Comparison of ENCODE assay signal across 26 mouse cellular contexts in genomic region chrX:155256856-155257255, GRCm38 (mm10).
"Had no signal": no experiment of that assay in that cellular context is flagged by ENCODE, and none has a peak within 500 bp of the region (broad histone marks: within the 10 kb centered on the region; RNA-seq: fewer than 3 reads in every experiment).

No protein-coding gene starts in this region.

- H3K9ac ChIP-seq: embryonic facial prominence, embryonic 12.5 days; embryonic facial prominence, embryonic 13.5 days; embryonic facial prominence, embryonic 15.5 days; forebrain, embryonic 12.5 days; forebrain, embryonic 13.5 days; forebrain, embryonic 15.5 days; forebrain, postnatal 0 days had no signal

- H3K9me3 ChIP-seq: embryonic facial prominence, embryonic 10.5 days; embryonic facial prominence, embryonic 12.5 days; embryonic facial prominence, embryonic 13.5 days; embryonic facial prominence, embryonic 15.5 days; forebrain, embryonic 10.5 days; forebrain, embryonic 12.5 days; forebrain, embryonic 13.5 days; forebrain, embryonic 15.5 days; heart, embryonic 10.5 days had no signal

- DNase-seq: cerebellum, adult 9-10 months; cerebellum, adult 9-11 months; cerebellum, postnatal 10 days; cerebellum, postnatal 14 days; cerebellum, postnatal 25 days; cerebellum, postnatal 36 days; embryo, embryonic 11 days; forebrain, postnatal 0 days; gastrocnemius, adult 2 months; gastrocnemius, postnatal 10 days; gastrocnemius, postnatal 14 days; gastrocnemius, postnatal 25 days; gastrocnemius, postnatal 36 days; heart, adult 11 months; heart, adult 18-20 months; heart, adult 2 months had no signal

- H3K4me3 ChIP-seq: embryonic facial prominence, embryonic 10.5 days; embryonic facial prominence, embryonic 12.5 days; embryonic facial prominence, embryonic 13.5 days; embryonic facial prominence, embryonic 15.5 days; erythroblast, embryonic 14.5 days; forebrain, embryonic 10.5 days; forebrain, embryonic 12.5 days; forebrain, embryonic 13.5 days; forebrain, embryonic 15.5 days; gastrocnemius, adult 2 months; heart, adult 2 months; heart, embryonic 10.5 days had no signal

- H3K36me3 ChIP-seq: embryonic facial prominence, embryonic 10.5 days; embryonic facial prominence, embryonic 12.5 days; embryonic facial prominence, embryonic 13.5 days; embryonic facial prominence, embryonic 15.5 days; forebrain, embryonic 10.5 days; forebrain, embryonic 12.5 days; forebrain, embryonic 15.5 days; heart, embryonic 10.5 days had no signal

- H3K27ac ChIP-seq: embryonic facial prominence, embryonic 10.5 days; embryonic facial prominence, embryonic 12.5 days; embryonic facial prominence, embryonic 13.5 days; embryonic facial prominence, embryonic 15.5 days; forebrain, embryonic 10.5 days; forebrain, embryonic 12.5 days; forebrain, embryonic 13.5 days; forebrain, embryonic 15.5 days; gastrocnemius, adult 2 months; heart, adult 2 months; heart, embryonic 10.5 days had no signal

- H3K4me1 ChIP-seq: embryonic facial prominence, embryonic 10.5 days; embryonic facial prominence, embryonic 12.5 days; embryonic facial prominence, embryonic 13.5 days; embryonic facial prominence, embryonic 15.5 days; forebrain, embryonic 10.5 days; forebrain, embryonic 12.5 days; forebrain, embryonic 13.5 days; forebrain, embryonic 15.5 days; heart, embryonic 10.5 days had no signal

- H3K27me3 ChIP-seq: embryonic facial prominence, embryonic 12.5 days; embryonic facial prominence, embryonic 13.5 days; embryonic facial prominence, embryonic 15.5 days; forebrain, embryonic 12.5 days; forebrain, embryonic 13.5 days; forebrain, embryonic 15.5 days had no signal
